Mouse (Mus musculus) lung, embryonic 15.5 days (tissue): ENCODE results near the gene Onecut3. TPM values are rescaled to one million over a fixed set of nuclear protein-coding genes. Genes with fewer than 3 reads are reported as not detected.

Experiments
- ATAC-seq: fragments of 200-750 bp; cut with Nextera tagmentation; 2 replicates; pipeline ENCODE4 v1.8.0; 2017; ENCODE audit warnings: moderate number of reproducible peaks, borderline replicate concordance; ENCODE audit not compliant: low FRiP score, low TSS enrichment; ENCODE audit errors: extremely low read depth
- H3K27ac ChIP-seq: fragments of 300-500 bp; sonication (generic); 2 replicates; pipeline ENCODE4 v1.5.1; 2015; ENCODE audit warnings: moderate library complexity, mild to moderate bottlenecking, inconsistent platforms
- H3K27me3 ChIP-seq: fragments of 300-500 bp; sonication (generic); 2 replicates; pipeline ENCODE4 v1.6.1; 2015; ENCODE audit warnings: inconsistent platforms
- H3K36me3 ChIP-seq: fragments of 300-500 bp; sonication (generic); 2 replicates; pipeline ENCODE4 v1.6.1; 2015; ENCODE audit warnings: inconsistent platforms
- H3K4me1 ChIP-seq: fragments of 300-500 bp; sonication (generic); 2 replicates; pipeline ENCODE4 v1.6.1; 2015; ENCODE audit warnings: inconsistent platforms
- H3K4me2 ChIP-seq: fragments of 300-500 bp; sonication (generic); 2 replicates; pipeline ENCODE4 v1.6.1; 2015; ENCODE audit warnings: inconsistent platforms, mild to moderate bottlenecking, moderate library complexity
- H3K4me3 ChIP-seq: fragments of 300-500 bp; sonication (generic); 2 replicates; pipeline ENCODE4 v1.5.1; 2015; ENCODE audit warnings: mild to moderate bottlenecking, inconsistent platforms
- H3K9ac ChIP-seq: fragments of 300-500 bp; sonication (generic); 2 replicates; pipeline ENCODE4 v1.6.1; 2015; ENCODE audit warnings: inconsistent platforms
- H3K9me3 ChIP-seq: fragments of 300-500 bp; sonication (generic); 2 replicates; pipeline ENCODE4 v1.6.1; 2016; ENCODE audit warnings: inconsistent platforms
- WGBS: fragments of 180-500 bp; shearing (Covaris S2); methylation state at CpG from one replicate; pipeline ENCODE4 v1.1.7; 2015; 5-methylcytosine and 5-hydroxymethylcytosine counted together
- polyA plus RNA-seq: library from polyadenylated mRNA; unstranded; fragments of >200 nt; fragmentation: Nextera tagmentation; extraction: Ambion mirVana; gene quantifications from 2 replicates; pipeline ENCODE4 v1.2.1, GENCODE M21; 2015

Gene Onecut3
- polyA plus RNA-seq: not detected in 2 replicates

- Histone ChIP-seq H3K27me3 (peaks cover 98% of the 10 kb centered on the region), H3K4me3 (peak within 1 kb of the TSS; percentile 42), H3K36me3 (no peaks in the 10 kb centered on the region), H3K9ac (no peak within 1 kb of the TSS), H3K4me1 (peaks cover 41% of the 10 kb centered on the region), H3K4me2 (peak within 1 kb of the TSS; percentile 78), H3K27ac (no peak within 1 kb of the TSS), H3K9me3 (no peaks in the 10 kb centered on the region)
- under 1% methylated on average over 40 of the region's 42 CpGs for WGBS
- ATAC-seq: no peak
These were observed at the start of gene Onecut3 for GRCm38 (mm10) chr10:80494732-80495131. Gene Onecut3, plus strand, starts transcription at chr10:80494835.

GRCm38 (mm10) chr10:80445052-80445451 lies 49.6 kb upstream of the Onecut3 start:
- peaks cover 24% of the 10 kb centered on the region for H3K27me3 ChIP-seq
- no peak overlapping the region for H3K27ac ChIP-seq
- ATAC-seq: no peak
- no peaks in the 10 kb centered on the region for H3K9me3 ChIP-seq
- no peaks in the 10 kb centered on the region for H3K36me3 ChIP-seq
- no peak overlapping the region for H3K4me3 ChIP-seq
- WGBS: 56% methylated on average over 1 of the region's 1 CpGs
- H3K4me2 ChIP-seq: no peak overlapping the region
- no peak overlapping the region for H3K9ac ChIP-seq
- peaks cover 8% of the 10 kb centered on the region; the same call in 1 of the 2 replicates for H3K4me1 ChIP-seq

GRCm38 (mm10) chr10:80445898-80446601 lies 48.6 kb upstream of the Onecut3 start:
- Histone ChIP-seq H3K27ac (no peak overlapping the region), H3K36me3 (no peaks in the 10 kb centered on the region), H3K4me1 (peaks cover 8% of the 10 kb centered on the region; the same call in 1 of the 2 replicates), H3K4me2 (no peak overlapping the region), H3K9ac (no peak overlapping the region), H3K27me3 (peaks cover 27% of the 10 kb centered on the region), H3K9me3 (no peaks in the 10 kb centered on the region), H3K4me3 (no peak overlapping the region)
- WGBS: 10% methylated on average over 26 of the region's 26 CpGs
- peak; percentile 64; the same call in 1 of the 2 replicates for ATAC-seq

- Histone ChIP-seq H3K4me2 (no peak overlapping the region), H3K27me3 (peaks cover 37% of the 10 kb centered on the region), H3K9me3 (no peaks in the 10 kb centered on the region), H3K27ac (no peak overlapping the region), H3K9ac (no peak overlapping the region), H3K36me3 (no peaks in the 10 kb centered on the region), H3K4me1 (no peaks in the 10 kb centered on the region), H3K4me3 (no peak overlapping the region)
- 0 out of 2 replicates have a peak, but pooled peaks have one; percentile 33 for ATAC-seq
- 11% methylated on average over 6 of the region's 6 CpGs for WGBS
These were observed 44.0 kb upstream of the Onecut3 start for GRCm38 (mm10) chr10:80450599-80450998.

GRCm38 (mm10) chr10:80453601-80454000 lies 41.0 kb upstream of the Onecut3 start:
- no peaks in the 10 kb centered on the region for H3K4me1 ChIP-seq
- H3K9ac ChIP-seq: no peak overlapping the region
- no peaks in the 10 kb centered on the region for H3K36me3 ChIP-seq
- H3K27ac ChIP-seq: no peak overlapping the region
- ATAC-seq: no peak
- H3K9me3 ChIP-seq: no peaks in the 10 kb centered on the region
- H3K4me2 ChIP-seq: no peak overlapping the region
- no peak overlapping the region for H3K4me3 ChIP-seq
- 40% methylated on average over 10 of the region's 10 CpGs for WGBS
- H3K27me3 ChIP-seq: peaks cover 22% of the 10 kb centered on the region

- no peaks in the 10 kb centered on the region for H3K4me1 ChIP-seq
- no peak overlapping the region for H3K4me2 ChIP-seq
- H3K9ac ChIP-seq: no peak overlapping the region
- H3K36me3 ChIP-seq: no peaks in the 10 kb centered on the region
- no peaks in the 10 kb centered on the region for H3K9me3 ChIP-seq
- no peak overlapping the region for H3K4me3 ChIP-seq
- no peak for ATAC-seq
- peaks cover 14% of the 10 kb centered on the region; the same call in 1 of the 2 replicates for H3K27me3 ChIP-seq
- no peak overlapping the region for H3K27ac ChIP-seq
- WGBS: 66% methylated on average over 5 of the region's 5 CpGs
These were observed 39.9 kb upstream of the Onecut3 start for GRCm38 (mm10) chr10:80454781-80455180.

GRCm38 (mm10) chr10:80455697-80456096 lies 38.9 kb upstream of the Onecut3 start:
- WGBS: 71% methylated on average over 5 of the region's 5 CpGs
- H3K9me3 ChIP-seq: no peaks in the 10 kb centered on the region
- H3K27me3 ChIP-seq: peaks cover 15% of the 10 kb centered on the region; the same call in 1 of the 2 replicates
- no peaks in the 10 kb centered on the region for H3K36me3 ChIP-seq
- no peak overlapping the region for H3K9ac ChIP-seq
- H3K4me3 ChIP-seq: no peak overlapping the region
- ATAC-seq: no peak
- H3K27ac ChIP-seq: no peak overlapping the region
- no peak overlapping the region for H3K4me2 ChIP-seq
- no peaks in the 10 kb centered on the region for H3K4me1 ChIP-seq

- Histone ChIP-seq H3K27me3 (peaks cover 27% of the 10 kb centered on the region), H3K9ac (no peak overlapping the region), H3K4me1 (no peaks in the 10 kb centered on the region), H3K36me3 (no peaks in the 10 kb centered on the region), H3K27ac (no peak overlapping the region), H3K4me3 (no peak overlapping the region), H3K4me2 (no peak overlapping the region), H3K9me3 (no peaks in the 10 kb centered on the region)
- 72% methylated on average over 10 of the region's 10 CpGs for WGBS
- no peak for ATAC-seq
These were observed 35.4 kb upstream of the Onecut3 start for GRCm38 (mm10) chr10:80459236-80459635.

GRCm38 (mm10) chr10:80459671-80460070 lies 35.0 kb upstream of the Onecut3 start:
- no peaks in the 10 kb centered on the region for H3K9me3 ChIP-seq
- no peak for ATAC-seq
- no peak overlapping the region for H3K4me2 ChIP-seq
- no peak overlapping the region for H3K4me3 ChIP-seq
- H3K27me3 ChIP-seq: peaks cover 27% of the 10 kb centered on the region
- 90% methylated on average over 11 of the region's 11 CpGs for whole genome bisulfite sequencing
- no peak overlapping the region for H3K27ac ChIP-seq
- no peaks in the 10 kb centered on the region for H3K36me3 ChIP-seq
- H3K4me1 ChIP-seq: peaks cover 4% of the 10 kb centered on the region; the same call in 1 of the 2 replicates
- no peak overlapping the region for H3K9ac ChIP-seq

- 57% methylated on average over 4 of the region's 4 CpGs for WGBS
- Histone ChIP-seq H3K9me3 (no peaks in the 10 kb centered on the region), H3K4me2 (no peak overlapping the region), H3K4me1 (peaks cover 5% of the 10 kb centered on the region; the same call in 1 of the 2 replicates), H3K27me3 (peaks cover 31% of the 10 kb centered on the region), H3K36me3 (no peaks in the 10 kb centered on the region), H3K27ac (no peak overlapping the region), H3K4me3 (no peak overlapping the region), H3K9ac (no peak overlapping the region)
- ATAC-seq: no peak
These were observed 34.3 kb upstream of the Onecut3 start for GRCm38 (mm10) chr10:80460324-80460723.

- H3K27me3 ChIP-seq: peaks cover 36% of the 10 kb centered on the region
- WGBS: 62% methylated on average over 7 of the region's 7 CpGs
- no peak for ATAC-seq
- peaks cover 5% of the 10 kb centered on the region; the same call in 1 of the 2 replicates for H3K4me1 ChIP-seq
- H3K4me2 ChIP-seq: no peak overlapping the region
- no peaks in the 10 kb centered on the region for H3K9me3 ChIP-seq
- no peak overlapping the region for H3K9ac ChIP-seq
- H3K27ac ChIP-seq: no peak overlapping the region
- no peak overlapping the region for H3K4me3 ChIP-seq
- H3K36me3 ChIP-seq: no peaks in the 10 kb centered on the region
These were observed 33.3 kb upstream of the Onecut3 start for GRCm38 (mm10) chr10:80461346-80461745.

GRCm38 (mm10) chr10:80464381-80465035 lies 30.1 kb upstream of the Onecut3 start:
- ATAC-seq: no peak
- 12% methylated on average over 18 of the region's 19 CpGs for WGBS

More at GRCm38 (mm10) chr10:80464381-80465035, 30.1 kb upstream of the Onecut3 start:
- Histone ChIP-seq H3K4me3 (no peak overlapping the region), H3K27ac (no peak overlapping the region), H3K36me3 (no peaks in the 10 kb centered on the region), H3K4me1 (peaks cover 5% of the 10 kb centered on the region; the same call in 1 of the 2 replicates), H3K9ac (no peak overlapping the region), H3K4me2 (peak overlapping the region; percentile 27; the same call in 1 of the 2 replicates), H3K9me3 (no peaks in the 10 kb centered on the region), H3K27me3 (peaks cover 54% of the 10 kb centered on the region)
